Mouse (Mus musculus) forebrain, embryonic 11.5 days (tissue): Measurements from ENCODE around the gene Sumo1. TPM values are rescaled to one million over a fixed set of nuclear protein-coding genes. Genes with fewer than 3 reads are reported as not detected.

Experiments used
- ATAC-seq: fragments of 200-750 bp; cut with Nextera tagmentation; replicated peaks from 2 replicates; pipeline ENCODE4 v1.8.0; 2017; ENCODE audit warnings: moderate TSS enrichment; ENCODE audit not compliant: low FRiP score
- DNase-seq: peaks from one replicate; pipeline ENCODE4 v3.0.0-alpha.2; 2017; ENCODE audit warnings: low spot score
- H3K27ac ChIP-seq: fragments of 300-500 bp; sonication (generic); 2 replicates; pipeline ENCODE4 v1.5.1; 2014; ENCODE audit warnings: low read depth, low read length
- H3K27me3 ChIP-seq: fragments of 300-500 bp; sonication (generic); 2 replicates; pipeline ENCODE4 v1.6.1; 2014; ENCODE audit warnings: mild to moderate bottlenecking, low read length, mixed read lengths; ENCODE audit not compliant: control insufficient read depth, insufficient read depth
- H3K36me3 ChIP-seq: fragments of 300-500 bp; sonication (generic); 2 replicates; pipeline ENCODE4 v1.6.1; 2014; ENCODE audit warnings: mild to moderate bottlenecking, low read length, moderate library complexity, mixed read lengths; ENCODE audit not compliant: control insufficient read depth, insufficient read depth
- H3K4me1 ChIP-seq: fragments of 300-500 bp; sonication (generic); replicated peaks from 2 replicates; pipeline ENCODE4 v1.6.1; 2014; ENCODE audit warnings: low read length, mixed read lengths; ENCODE audit not compliant: control insufficient read depth, insufficient read depth
- H3K4me2 ChIP-seq: fragments of 300-500 bp; sonication (generic); 2 replicates; pipeline ENCODE4 v1.6.1; 2014; ENCODE audit warnings: low read depth, mild to moderate bottlenecking, low read length, moderate library complexity, mixed read lengths; ENCODE audit not compliant: severe bottlenecking
- H3K4me3 ChIP-seq: fragments of 300-500 bp; sonication (generic); 2 replicates; pipeline ENCODE4 v1.5.1; 2014; ENCODE audit warnings: low read depth, low read length
- H3K9ac ChIP-seq: fragments of 300-500 bp; sonication (generic); 2 replicates; pipeline ENCODE4 v1.6.1; 2014; ENCODE audit warnings: low read length
- H3K9me3 ChIP-seq: fragments of 300-500 bp; sonication (generic); 2 replicates; pipeline ENCODE4 v1.6.1; 2016; ENCODE audit warnings: low read length, mixed read lengths; ENCODE audit not compliant: control insufficient read depth
- WGBS: fragments of 180-500 bp; shearing (Covaris S2); extraction: QIAGEN DNeasy Blood & Tissue Kit; methylation state at CpG from one replicate; pipeline ENCODE4 v1.1.7; 2014; 5-methylcytosine and 5-hydroxymethylcytosine counted together
- polyA plus RNA-seq: library from polyadenylated mRNA; unstranded; fragments of >200 nt; fragmentation: Nextera tagmentation; extraction: Ambion mirVana; gene quantifications from 2 replicates; pipeline ENCODE4 v1.2.1, GENCODE M21; 2014

Sumo1 gene
- polyA plus RNA-seq, 1 experiment from 2014 or later, result 560 TPM

DNA sequence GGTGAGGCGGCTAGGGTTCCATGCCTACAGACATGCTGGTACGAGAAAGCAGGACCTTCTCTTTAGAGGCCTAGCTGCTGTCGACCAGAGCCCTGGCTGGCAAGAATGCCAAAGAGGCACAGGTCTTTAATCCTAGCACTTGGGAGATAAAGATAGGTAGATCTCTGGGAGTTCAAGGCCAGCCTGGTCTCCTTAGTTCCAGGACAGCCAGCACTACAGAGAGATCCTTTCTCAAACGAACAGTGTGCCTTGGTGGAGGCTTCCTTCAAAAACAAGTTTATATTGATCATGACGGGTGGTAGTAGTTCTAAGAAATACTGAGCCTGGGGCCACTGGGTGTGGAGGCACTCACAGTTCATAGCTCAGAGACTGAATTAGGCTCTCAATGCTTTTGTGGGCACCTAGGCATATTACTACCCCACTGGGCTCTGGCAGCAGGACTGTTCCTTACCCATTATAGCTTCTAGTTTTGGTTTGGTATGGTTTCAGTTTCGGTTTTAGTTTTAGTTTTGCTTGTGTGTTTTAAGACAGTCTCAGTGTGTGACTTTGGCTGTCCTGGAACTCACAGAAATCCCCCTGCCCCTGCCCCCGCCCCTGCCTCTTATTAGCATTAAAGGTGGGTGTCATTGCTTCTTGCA lies 62.4 kb downstream of the Sumo1 start:
- DNase-seq (no peak), ATAC-seq (no peak)
- no peak overlapping the region for H3K4me3 ChIP-seq
- no peaks in the 10 kb centered on the region for H3K36me3 ChIP-seq
- H3K27ac ChIP-seq, result no peak overlapping the region
- H3K4me2 ChIP-seq, result no peak overlapping the region
- 0 out of 2 replicates have a peak, but pooled peaks cover 2% of the 10 kb centered on the region for H3K4me1 ChIP-seq
- 87% methylated on average over 7 of the region's 7 CpGs for WGBS
- H3K27me3 ChIP-seq, result no peaks in the 10 kb centered on the region
- H3K9me3 ChIP-seq, result no peaks in the 10 kb centered on the region
- no peak overlapping the region for H3K9ac ChIP-seq

DNA sequence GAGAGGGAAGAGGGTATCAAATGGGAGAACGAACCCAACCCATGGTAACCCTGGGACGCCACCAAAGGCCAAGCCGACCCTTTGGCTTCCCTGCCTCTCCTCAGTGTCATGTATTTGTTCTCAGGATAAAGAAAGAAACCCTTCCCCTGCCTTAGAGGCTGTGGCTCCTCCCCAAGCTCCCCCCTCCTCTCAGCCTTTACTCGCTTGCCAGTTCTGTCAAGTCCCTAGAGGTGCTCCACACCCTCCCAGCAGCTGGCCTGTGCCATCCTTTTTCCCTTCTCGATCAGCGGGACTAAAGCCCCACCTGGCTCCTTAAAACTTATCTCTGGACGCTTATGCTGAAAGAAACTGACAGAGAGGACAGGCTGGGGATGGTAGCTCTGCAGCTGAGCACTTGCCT lies 63.6 kb downstream of the Sumo1 start:
- Histone ChIP-seq H3K4me2 (no peak overlapping the region), H3K9ac (no peak overlapping the region), H3K4me1 (0 out of 2 replicates have a peak, but pooled peaks cover 2% of the 10 kb centered on the region), H3K27ac (no peak overlapping the region), H3K27me3 (no peaks in the 10 kb centered on the region), H3K36me3 (no peaks in the 10 kb centered on the region), H3K4me3 (no peak overlapping the region), H3K9me3 (no peaks in the 10 kb centered on the region)
- no peak for DNase-seq
- 65% methylated on average over 7 of the region's 7 CpGs for WGBS
- ATAC-seq, result no peak

DNA sequence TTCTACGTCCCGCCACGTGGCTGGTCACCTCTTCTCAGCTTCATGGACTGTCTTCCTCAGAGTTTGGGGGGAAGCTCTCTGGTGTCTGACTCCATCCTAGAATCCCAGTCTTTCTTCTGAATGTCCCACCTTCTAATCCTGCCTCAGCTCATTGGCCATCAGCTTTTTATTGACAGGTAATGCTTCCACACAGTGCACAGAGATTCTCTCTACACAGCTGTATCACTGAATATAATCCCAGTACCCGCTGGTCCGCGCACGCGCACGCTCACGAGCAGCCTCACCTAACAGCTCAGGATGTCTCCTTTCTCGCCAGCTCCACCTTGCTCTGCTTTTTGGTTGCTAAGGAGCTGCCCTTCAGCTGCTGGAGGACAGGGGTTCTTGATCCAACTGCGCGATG lies 64.2 kb downstream of the Sumo1 start:
- no peak overlapping the region for H3K4me3 ChIP-seq
- H3K27ac ChIP-seq, result no peak overlapping the region
- no peaks in the 10 kb centered on the region for H3K36me3 ChIP-seq
- H3K9me3 ChIP-seq, result no peaks in the 10 kb centered on the region
- WGBS, result 86% methylated on average over 13 of the region's 13 CpGs
- no peaks in the 10 kb centered on the region for H3K27me3 ChIP-seq
- H3K9ac ChIP-seq, result no peak overlapping the region
- DNase-seq, result no peak
- H3K4me2 ChIP-seq, result no peak overlapping the region
- no peak for ATAC-seq
- 0 out of 2 replicates have a peak, but pooled peaks cover 2% of the 10 kb centered on the region for H3K4me1 ChIP-seq

DNA sequence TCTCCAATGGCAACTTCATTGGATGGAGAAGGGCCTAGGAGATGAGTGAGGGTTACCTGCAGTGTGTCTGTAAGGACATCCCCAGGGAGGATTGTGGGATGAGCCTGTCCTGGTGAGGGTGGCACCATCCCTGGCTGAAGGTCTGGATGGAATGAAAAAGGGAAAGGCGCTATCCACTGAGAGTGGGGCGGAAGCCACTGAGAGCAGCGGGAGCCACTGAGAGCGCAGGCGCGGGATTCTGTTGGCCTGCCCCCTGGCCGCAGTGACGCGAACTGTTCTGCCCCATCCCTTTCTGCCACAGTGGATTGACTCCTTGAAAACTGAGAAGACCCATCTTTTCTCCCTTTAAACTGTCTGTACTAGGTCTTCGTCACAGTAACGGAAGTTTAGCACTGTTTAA lies 66.7 kb downstream of the Sumo1 start:
- Histone ChIP-seq H3K4me1 (0 out of 2 replicates have a peak, but pooled peaks cover 2% of the 10 kb centered on the region), H3K4me3 (no peak overlapping the region), H3K27me3 (no peaks in the 10 kb centered on the region), H3K4me2 (no peak overlapping the region), H3K27ac (no peak overlapping the region), H3K36me3 (no peaks in the 10 kb centered on the region), H3K9ac (peak overlapping the region; percentile 0; the same call in 1 of the 2 replicates), H3K9me3 (no peaks in the 10 kb centered on the region)
- 24% methylated on average over 11 of the region's 11 CpGs for WGBS
- DNase-seq (peak; percentile 76), ATAC-seq (0 out of 2 replicates have a peak, but pooled peaks have one; percentile 18)

DNA sequence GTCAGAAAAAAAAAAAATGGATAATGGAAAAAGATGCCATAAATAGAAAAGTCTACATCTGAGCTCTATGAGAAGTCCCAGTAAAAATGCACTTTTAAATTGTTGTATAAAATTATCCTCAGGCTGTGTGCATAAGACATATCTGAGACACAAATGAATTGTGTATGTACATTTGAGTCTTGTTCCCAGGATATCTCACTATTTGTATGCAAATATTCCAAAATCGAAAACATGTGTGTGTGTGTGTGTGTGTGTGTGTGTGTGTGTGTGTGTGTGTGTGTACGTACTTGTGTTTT lies 67.3 kb downstream of the Sumo1 start:
- ATAC-seq (no peak), DNase-seq (no peak)
- no peak overlapping the region for H3K4me2 ChIP-seq
- 93% methylated on average over 2 of the region's 2 CpGs for WGBS
- H3K9ac ChIP-seq, result no peak overlapping the region
- no peak overlapping the region for H3K4me3 ChIP-seq
- H3K36me3 ChIP-seq, result no peaks in the 10 kb centered on the region
- H3K27me3 ChIP-seq, result no peaks in the 10 kb centered on the region
- H3K4me1 ChIP-seq, result 0 out of 2 replicates have a peak, but pooled peaks cover 2% of the 10 kb centered on the region
- no peak overlapping the region for H3K27ac ChIP-seq
- no peaks in the 10 kb centered on the region for H3K9me3 ChIP-seq

DNA sequence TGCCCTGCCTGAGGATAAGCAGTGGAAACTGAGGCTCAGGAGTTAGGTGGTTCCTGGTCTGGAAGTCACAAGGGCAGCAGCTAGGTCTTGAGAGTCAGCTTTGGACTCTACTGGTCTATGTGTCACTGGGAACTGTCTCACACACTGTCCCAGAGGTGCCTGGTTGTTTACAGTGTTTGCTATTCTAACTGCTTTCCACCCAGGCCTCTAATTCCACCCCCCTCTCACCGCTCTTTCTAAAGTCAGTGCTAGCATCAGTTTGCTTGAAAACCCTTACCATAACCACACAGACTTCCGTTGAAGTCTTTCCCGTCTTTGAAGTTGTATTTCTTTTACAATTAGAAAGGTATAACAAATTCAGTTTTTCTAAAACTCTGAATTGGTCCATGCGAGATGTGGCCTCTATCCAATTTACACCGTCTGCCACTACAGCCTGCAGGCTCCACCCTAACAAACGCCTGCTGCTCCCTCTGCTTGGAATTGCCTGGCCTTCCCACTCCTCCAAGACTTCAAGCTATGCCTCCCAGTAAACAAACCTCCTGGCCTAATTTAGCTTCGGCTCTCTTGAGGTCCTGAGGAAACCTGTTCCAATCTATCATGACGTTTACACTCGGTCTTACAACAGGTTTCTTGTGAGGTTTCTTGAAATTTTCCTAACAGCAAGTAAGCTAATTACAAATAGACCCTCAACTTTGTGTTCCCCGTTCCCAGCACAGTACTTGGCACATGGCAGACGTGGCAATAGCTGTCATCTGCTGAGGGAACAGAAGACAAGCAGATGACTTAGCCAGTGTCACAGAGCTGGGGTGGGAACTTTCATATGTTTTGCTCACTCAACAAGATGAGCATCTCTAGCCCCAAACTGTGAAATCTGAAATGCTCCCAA lies 67.9 kb downstream of the Sumo1 start:
- Histone ChIP-seq H3K27ac (no peak overlapping the region), H3K27me3 (no peaks in the 10 kb centered on the region), H3K4me3 (no peak overlapping the region), H3K9me3 (no peaks in the 10 kb centered on the region), H3K4me2 (no peak overlapping the region), H3K36me3 (no peaks in the 10 kb centered on the region), H3K9ac (no peak overlapping the region), H3K4me1 (0 out of 2 replicates have a peak, but pooled peaks cover 2% of the 10 kb centered on the region)
- ATAC-seq, result no peak
- DNase-seq, result no peak
- 65% methylated on average over 11 of the region's 11 CpGs for WGBS

DNA sequence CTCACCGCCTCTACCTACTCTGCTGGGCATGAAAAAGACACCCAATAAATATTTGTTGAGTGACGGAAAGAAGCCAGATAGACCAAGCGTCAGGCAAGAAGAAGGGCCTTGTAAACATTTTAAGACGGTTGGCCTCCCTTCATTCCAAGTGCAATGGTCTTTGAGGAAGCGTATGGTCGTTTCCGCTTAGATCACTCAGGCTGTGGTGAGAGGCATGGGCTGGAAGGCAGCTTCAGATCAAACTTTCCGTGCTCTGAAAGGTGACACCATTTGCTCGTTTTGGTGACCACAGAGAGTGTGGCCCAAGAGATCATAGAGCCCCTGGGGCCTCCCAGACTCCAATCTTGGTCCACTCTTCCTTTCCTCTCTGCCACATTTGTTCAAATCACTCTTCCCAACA lies 75.0 kb downstream of the Sumo1 start:
- Histone ChIP-seq H3K4me2 (no peak overlapping the region), H3K9me3 (no peaks in the 10 kb centered on the region), H3K4me1 (peaks cover 8% of the 10 kb centered on the region), H3K9ac (no peak overlapping the region), H3K4me3 (no peak overlapping the region), H3K36me3 (no peaks in the 10 kb centered on the region), H3K27me3 (peaks cover 13% of the 10 kb centered on the region; the same call in 1 of the 2 replicates), H3K27ac (no peak overlapping the region)
- no peak for DNase-seq
- no peak for ATAC-seq
- WGBS, result 84% methylated on average over 9 of the region's 9 CpGs

DNA sequence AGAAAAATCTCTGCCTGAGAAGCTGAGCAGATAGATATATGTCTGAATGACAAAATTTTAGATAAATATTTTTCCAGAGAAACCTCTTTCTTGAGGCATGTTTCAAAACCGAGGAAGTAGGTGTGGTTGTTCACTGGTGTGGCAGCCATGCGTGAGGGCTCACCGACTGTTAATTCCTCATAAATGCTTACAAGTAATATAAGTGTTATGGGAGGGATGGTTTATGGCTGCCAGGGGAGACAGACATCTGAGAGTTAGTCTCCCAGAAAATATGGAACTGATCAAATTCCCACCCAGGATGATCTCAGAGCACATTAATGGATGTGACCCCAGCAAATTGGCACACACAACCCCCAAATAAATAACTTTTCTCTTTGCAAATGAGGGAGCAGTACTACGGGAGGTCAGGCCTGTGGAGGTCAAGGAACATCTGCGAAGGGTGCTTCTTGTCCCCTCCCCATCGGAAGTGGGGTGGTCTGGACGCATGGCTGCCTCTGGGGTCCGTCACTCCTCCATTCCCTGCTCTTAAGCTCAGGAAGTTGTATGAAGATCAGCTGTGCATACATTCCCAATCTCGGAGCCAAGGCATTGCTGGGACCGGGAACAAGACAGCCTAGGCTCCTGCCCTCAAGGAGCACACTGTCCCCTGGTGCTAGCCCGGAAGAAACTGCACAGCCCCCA lies 75.9 kb downstream of the Sumo1 start:
- Histone ChIP-seq H3K9me3 (no peaks in the 10 kb centered on the region), H3K4me1 (peaks cover 8% of the 10 kb centered on the region), H3K9ac (no peak overlapping the region), H3K4me3 (no peak overlapping the region), H3K27ac (no peak overlapping the region), H3K36me3 (no peaks in the 10 kb centered on the region), H3K4me2 (no peak overlapping the region), H3K27me3 (peaks cover 13% of the 10 kb centered on the region; the same call in 1 of the 2 replicates)
- DNase-seq (no peak), ATAC-seq (no peak)
- whole genome bisulfite sequencing, result 87% methylated on average over 11 of the region's 11 CpGs
